Mouse (Mus musculus): ENCODE measurements at regions not wholly inside any gene's neighbourhood (a gene's known extent, or its start where the extent isn't known, plus 50 kb on each side); places are given as distances from the start of the nearest gene placed in this dataset.

GRCm38 (mm10) chrX:129645106-129645505, 104.4 kb upstream of the Diaph2 start:
- WGBS = 76% methylated on average over 2 of the region's 2 CpGs
- DNase-seq (ENCODE audit: low spot score) (no peak), ATAC-seq (no peak)
- H3K9ac ChIP-seq (replicated peaks; ENCODE audit: low read depth) = no peak overlapping the region
- H3K36me3 ChIP-seq (ENCODE audit: insufficient read depth, low read length) = no peaks in the 10 kb centered on the region
- no peaks in the 10 kb centered on the region for H3K27me3 ChIP-seq (replicated peaks; ENCODE audit: insufficient read depth, low read length)
- no peaks in the 10 kb centered on the region for H3K9me3 ChIP-seq (ENCODE audit: low read length)
- H3K4me1 ChIP-seq (ENCODE audit: insufficient read depth, low read depth, low read length) = no peaks in the 10 kb centered on the region
- H3K4me2 ChIP-seq (replicated peaks; ENCODE audit: low read depth, low read length) = no peak overlapping the region
- H3K27ac ChIP-seq (ENCODE audit: low read length) = no peak overlapping the region
- H3K4me3 ChIP-seq (ENCODE audit: low read depth, low read length) = no peak overlapping the region
- TF ChIP-seq CTCF (IDR thresholded peaks at IDR 0.05) = no peak
- TF ChIP-seq EP300 (IDR thresholded peaks at IDR 0.05) = no peak

DNA sequence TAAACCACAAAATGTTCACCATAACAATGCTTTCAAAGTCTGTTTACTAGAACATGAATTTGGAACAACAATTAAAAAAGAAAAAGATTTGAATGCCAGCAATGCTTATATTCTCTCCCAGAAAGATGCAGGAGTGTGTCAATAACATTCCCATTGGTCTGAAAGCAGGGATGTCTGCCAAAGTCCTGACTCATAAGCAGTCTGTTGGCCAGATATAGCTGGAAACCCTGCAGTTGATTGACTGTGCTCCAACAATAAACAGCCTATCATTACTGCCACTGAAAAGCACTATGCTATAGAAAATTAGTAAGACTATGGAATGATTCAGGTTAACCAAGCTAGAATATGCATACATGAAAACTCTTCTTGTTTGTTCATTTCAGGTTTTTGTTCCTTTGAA, 92.6 kb upstream of the Diaph2 start:
- no peaks in the 10 kb centered on the region for H3K9me3 ChIP-seq (ENCODE audit: low read length)
- H3K4me3 ChIP-seq (ENCODE audit: low read depth, low read length) = no peak overlapping the region
- ATAC-seq (no peak), DNase-seq (ENCODE audit: low spot score) (peak; percentile 51)
- no peak overlapping the region for H3K9ac ChIP-seq (replicated peaks; ENCODE audit: low read depth)
- H3K36me3 ChIP-seq (ENCODE audit: insufficient read depth, low read length) = no peaks in the 10 kb centered on the region
- no peak overlapping the region for H3K4me2 ChIP-seq (replicated peaks; ENCODE audit: low read depth, low read length)
- H3K4me1 ChIP-seq (ENCODE audit: insufficient read depth, low read depth, low read length) = no peaks in the 10 kb centered on the region
- no peaks in the 10 kb centered on the region for H3K27me3 ChIP-seq (replicated peaks; ENCODE audit: insufficient read depth, low read length)
- TF ChIP-seq CTCF (IDR thresholded peaks at IDR 0.05) = no peak
- TF ChIP-seq EP300 (IDR thresholded peaks at IDR 0.05) = no peak
- no peak overlapping the region for H3K27ac ChIP-seq (ENCODE audit: low read length)

DNA sequence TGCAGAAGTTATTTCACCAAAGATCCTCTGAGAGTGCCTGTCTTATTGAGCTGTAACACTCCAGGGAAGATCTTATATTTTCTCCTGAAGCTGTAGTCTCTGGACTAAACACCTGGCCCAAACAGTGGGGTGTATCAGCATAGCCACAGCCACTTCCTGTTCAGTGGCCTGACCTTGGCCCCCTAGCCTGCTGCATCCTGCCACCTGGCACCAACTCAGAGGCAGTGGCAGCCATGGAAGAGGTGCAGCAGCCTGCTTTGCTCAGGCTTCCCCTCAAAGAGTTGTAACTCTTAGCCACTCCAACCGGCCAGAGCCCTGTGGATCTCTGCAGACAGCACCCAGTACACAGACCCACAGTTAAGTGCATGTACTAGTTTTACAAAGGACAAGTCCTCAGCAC, 58.9 kb upstream of the Diaph2 start:
- TF ChIP-seq CTCF (IDR thresholded peaks at IDR 0.05) = no peak
- no peak for TF ChIP-seq EP300 (IDR thresholded peaks at IDR 0.05)
- no peak overlapping the region for H3K4me2 ChIP-seq (replicated peaks; ENCODE audit: low read depth, low read length)
- ATAC-seq (no peak), DNase-seq (ENCODE audit: low spot score) (no peak)
- H3K27ac ChIP-seq (ENCODE audit: low read length) = no peak overlapping the region
- H3K9ac ChIP-seq (replicated peaks; ENCODE audit: low read depth) = no peak overlapping the region
- H3K27me3 ChIP-seq (replicated peaks; ENCODE audit: insufficient read depth, low read length) = no peaks in the 10 kb centered on the region
- no peaks in the 10 kb centered on the region for H3K4me1 ChIP-seq (ENCODE audit: insufficient read depth, low read depth, low read length)
- H3K36me3 ChIP-seq (ENCODE audit: insufficient read depth, low read length) = no peaks in the 10 kb centered on the region
- no peak overlapping the region for H3K4me3 ChIP-seq (ENCODE audit: low read depth, low read length)
- 65% methylated on average over 1 of the region's 1 CpGs for WGBS
- no peaks in the 10 kb centered on the region for H3K9me3 ChIP-seq (ENCODE audit: low read length)

Data from lung, postnatal 0 days (tissue).